Mouse (Mus musculus) 3134 (cell line): ENCODE results near the gene Cfap77.
A peak's percentile ranks its signal among the peaks of the same experiment; 100 is the strongest.

Experiments used
- DNase-seq: peaks from one replicate; pipeline ENCODE4 v3.0.0-alpha.2; 2011; ENCODE audit warnings: low spot score; ENCODE audit not compliant: insufficient read length; ENCODE audit errors: extremely low read depth

The Cfap77 gene

GRCm38 (mm10) chr2:28998246-28998645, 56.6 kb downstream of the Cfap77 start:
- DNase-seq = no peak

GRCm38 (mm10) chr2:28997161-28997834, 57.6 kb downstream of the Cfap77 start:
- no peak for DNase-seq

- DNase-seq = no peak
Observed at GRCm38 (mm10) chr2:28995436-28995835, 59.4 kb downstream of the Cfap77 start.

- no peak for DNase-seq
Observed at GRCm38 (mm10) chr2:28994014-28994413, 60.9 kb downstream of the Cfap77 start.

GRCm38 (mm10) chr2:28988781-28989180, 66.1 kb downstream of the Cfap77 start:
- no peak for DNase-seq

- no peak for DNase-seq
Observed at GRCm38 (mm10) chr2:28980080-28980910, 74.6 kb downstream of the Cfap77 start.

GRCm38 (mm10) chr2:28978461-28978860, 76.4 kb downstream of the Cfap77 start:
- DNase-seq = no peak

GRCm38 (mm10) chr2:28976635-28977034, 78.2 kb downstream of the Cfap77 start:
- DNase-seq = no peak

GRCm38 (mm10) chr2:28975604-28976003, 79.3 kb downstream of the Cfap77 start:
- DNase-seq = no peak

- no peak for DNase-seq
Observed at GRCm38 (mm10) chr2:28974520-28974919, 80.3 kb downstream of the Cfap77 start.

GRCm38 (mm10) chr2:28973832-28974450, 80.9 kb downstream of the Cfap77 start:
- no peak for DNase-seq

- DNase-seq = no peak
Observed at GRCm38 (mm10) chr2:28970424-28970823, 84.4 kb downstream of the Cfap77 start.

- no peak for DNase-seq
Observed at GRCm38 (mm10) chr2:28968278-28968677, 86.6 kb downstream of the Cfap77 start.

GRCm38 (mm10) chr2:28966151-28966795, 88.6 kb downstream of the Cfap77 start:
- DNase-seq = no peak

GRCm38 (mm10) chr2:28963565-28963964, 91.3 kb downstream of the Cfap77 start:
- no peak for DNase-seq

GRCm38 (mm10) chr2:28961636-28962035, 93.2 kb downstream of the Cfap77 start:
- no peak for DNase-seq

GRCm38 (mm10) chr2:28961024-28961585, 93.8 kb downstream of the Cfap77 start:
- peak; percentile 44 for DNase-seq

- no peak for DNase-seq
Observed at GRCm38 (mm10) chr2:28956874-28957273, 98.0 kb downstream of the Cfap77 start.

GRCm38 (mm10) chr2:28954595-28954994, 100.3 kb downstream of the Cfap77 start:
- no peak for DNase-seq

- DNase-seq = no peak
Observed at GRCm38 (mm10) chr2:28952981-28953380, 101.9 kb downstream of the Cfap77 start.

GRCm38 (mm10) chr2:28946312-28946711, 108.6 kb downstream of the Cfap77 start:
- DNase-seq = no peak
